Mouse (Mus musculus) heart, embryonic 16.5 days (tissue): ENCODE measurements around the gene Txndc15. TPM values are rescaled to one million over a fixed set of nuclear protein-coding genes. Genes with fewer than 3 reads are reported as not detected.

ENCODE experiments used
- ATAC-seq: fragments of 200-750 bp; cut with Nextera tagmentation; replicated peaks from 2 replicates; pipeline ENCODE4 v1.8.0; 2017; ENCODE audit warnings: moderate number of reproducible peaks; ENCODE audit not compliant: insufficient read depth, low FRiP score; ENCODE audit errors: extremely low read depth
- H3K27ac ChIP-seq: fragments of 300-500 bp; sonication (generic); 2 replicates; pipeline ENCODE4 v1.5.1; 2014; ENCODE audit warnings: mild to moderate bottlenecking, low read length, control low read depth, moderate library complexity
- H3K27me3 ChIP-seq: fragments of 300-500 bp; sonication (generic); 2 replicates; pipeline ENCODE4 v1.6.1; 2014; ENCODE audit warnings: low read length, mixed read lengths; ENCODE audit not compliant: control insufficient read depth, insufficient read depth
- H3K36me3 ChIP-seq: fragments of 300-500 bp; sonication (generic); 2 replicates; pipeline ENCODE4 v1.6.1; 2014; ENCODE audit not compliant: control insufficient read depth, insufficient read depth
- H3K4me1 ChIP-seq: fragments of 300-500 bp; sonication (generic); 2 replicates; pipeline ENCODE4 v1.6.1; 2014; ENCODE audit warnings: low read length, mixed read lengths; ENCODE audit not compliant: control insufficient read depth, insufficient read depth
- H3K4me2 ChIP-seq: fragments of 300-500 bp; sonication (generic); 2 replicates; pipeline ENCODE4 v1.6.1; 2014; ENCODE audit warnings: low read depth, mild to moderate bottlenecking, control low read depth, low read length
- H3K4me3 ChIP-seq: fragments of 300-500 bp; sonication (generic); 2 replicates; pipeline ENCODE4 v1.5.1; 2014; ENCODE audit warnings: mild to moderate bottlenecking, control low read depth, low read length
- H3K9ac ChIP-seq: fragments of 300-500 bp; sonication (generic); 2 replicates; pipeline ENCODE4 v1.6.1; 2014; ENCODE audit warnings: low read length, control low read depth
- H3K9me3 ChIP-seq: fragments of 300-500 bp; sonication (generic); replicated peaks from 2 replicates; pipeline ENCODE4 v1.6.1; 2016; ENCODE audit warnings: low read length; ENCODE audit not compliant: control insufficient read depth
- WGBS: fragments of 180-500 bp; shearing (Covaris S2); extraction: QIAGEN DNeasy Blood & Tissue Kit; methylation state at CpG from one replicate; pipeline ENCODE4 v1.1.7; 2014; 5-methylcytosine and 5-hydroxymethylcytosine counted together
- polyA plus RNA-seq: library from polyadenylated mRNA; unstranded; fragments of >200 nt; fragmentation: Nextera tagmentation; extraction: Ambion mirVana; gene quantifications from 2 replicates; pipeline ENCODE4 v1.2.1, GENCODE M21; 2015

Txndc15 gene
- polyA plus RNA-seq, 1 experiment from 2014 or later, result 73.4 TPM

GRCm38 (mm10) chr13:55721995-55722394 is 7.5 kb downstream of the Txndc15 start:
- no peaks in the 10 kb centered on the region for H3K4me1 ChIP-seq
- no peak overlapping the region for H3K4me2 ChIP-seq
- H3K27ac ChIP-seq, result no peak overlapping the region
- H3K36me3 ChIP-seq, result peaks cover 40% of the 10 kb centered on the region
- no peak overlapping the region for H3K4me3 ChIP-seq
- no peaks in the 10 kb centered on the region for H3K9me3 ChIP-seq
- no peaks in the 10 kb centered on the region for H3K27me3 ChIP-seq
- ATAC-seq, result no peak
- WGBS, result 83% methylated on average over 2 of the region's 2 CpGs
- H3K9ac ChIP-seq, result no peak overlapping the region

- peaks cover 13% of the 10 kb centered on the region for H3K36me3 ChIP-seq
- no peaks in the 10 kb centered on the region for H3K27me3 ChIP-seq
- 4% methylated on average over 4 of the region's 4 CpGs for WGBS
- ATAC-seq, result no peak
- H3K9me3 ChIP-seq, result no peaks in the 10 kb centered on the region
- no peaks in the 10 kb centered on the region for H3K4me1 ChIP-seq
- H3K4me3 ChIP-seq, result peak overlapping the region; percentile 66
- H3K9ac ChIP-seq, result peak overlapping the region; percentile 84
- H3K27ac ChIP-seq, result peak overlapping the region; percentile 97
- peak overlapping the region; percentile 72 for H3K4me2 ChIP-seq
Observed at GRCm38 (mm10) chr13:55726598-55727119, 12.2 kb downstream of the Txndc15 start.

- Histone ChIP-seq H3K4me1 (no peaks in the 10 kb centered on the region), H3K27me3 (no peaks in the 10 kb centered on the region), H3K27ac (peak within 1 kb of the TSS; percentile 97), H3K36me3 (peaks cover 12% of the 10 kb centered on the region), H3K9ac (peak within 1 kb of the TSS; percentile 84), H3K4me2 (peak within 1 kb of the TSS; percentile 72), H3K4me3 (peak within 1 kb of the TSS; percentile 66), H3K9me3 (no peaks in the 10 kb centered on the region)
- peak; percentile 91 for ATAC-seq
- 0% methylated on average over 67 of the region's 73 CpGs for WGBS
Observed at GRCm38 (mm10) chr13:55727120-55727838, 12.8 kb downstream of the Txndc15 start, which contains the start of gene Pcbd2. TSS of gene Pcbd2 (plus strand) at chr13:55727368.

GRCm38 (mm10) chr13:55727839-55728238 is 13.4 kb downstream of the Txndc15 start:
- peak; percentile 86 for ATAC-seq
- H3K4me1 ChIP-seq, result no peaks in the 10 kb centered on the region
- H3K27me3 ChIP-seq, result no peaks in the 10 kb centered on the region
- peak overlapping the region; percentile 84 for H3K9ac ChIP-seq
- H3K36me3 ChIP-seq, result peaks cover 12% of the 10 kb centered on the region
- H3K4me2 ChIP-seq, result peak overlapping the region; percentile 72
- H3K4me3 ChIP-seq, result peak overlapping the region; percentile 66
- whole genome bisulfite sequencing, result 3% methylated on average over 19 of the region's 19 CpGs
- H3K9me3 ChIP-seq, result no peaks in the 10 kb centered on the region
- H3K27ac ChIP-seq, result peak overlapping the region; percentile 97

GRCm38 (mm10) chr13:55730716-55731115 is 16.3 kb downstream of the Txndc15 start:
- no peak overlapping the region for H3K9ac ChIP-seq
- no peaks in the 10 kb centered on the region for H3K4me1 ChIP-seq
- ATAC-seq, result no peak
- H3K4me3 ChIP-seq, result no peak overlapping the region
- no peak overlapping the region for H3K27ac ChIP-seq
- H3K9me3 ChIP-seq, result no peaks in the 10 kb centered on the region
- no peaks in the 10 kb centered on the region for H3K27me3 ChIP-seq
- 89% methylated on average over 7 of the region's 7 CpGs for WGBS
- peaks cover under 1% of the 10 kb centered on the region; the same call in 1 of the 2 replicates for H3K36me3 ChIP-seq
- H3K4me2 ChIP-seq, result no peak overlapping the region

- Histone ChIP-seq H3K27ac (no peak overlapping the region), H3K4me1 (no peaks in the 10 kb centered on the region), H3K9ac (no peak overlapping the region), H3K9me3 (no peaks in the 10 kb centered on the region), H3K4me3 (no peak overlapping the region), H3K4me2 (no peak overlapping the region), H3K27me3 (no peaks in the 10 kb centered on the region), H3K36me3 (no peaks in the 10 kb centered on the region)
- 76% methylated on average over 2 of the region's 2 CpGs for WGBS
- ATAC-seq, result no peak
Observed at GRCm38 (mm10) chr13:55732121-55732520, 17.7 kb downstream of the Txndc15 start.

- no peaks in the 10 kb centered on the region for H3K27me3 ChIP-seq
- no peaks in the 10 kb centered on the region for H3K9me3 ChIP-seq
- H3K4me2 ChIP-seq, result no peak overlapping the region
- no peak overlapping the region for H3K9ac ChIP-seq
- H3K4me3 ChIP-seq, result no peak overlapping the region
- H3K36me3 ChIP-seq, result no peaks in the 10 kb centered on the region
- 82% methylated on average over 22 of the region's 22 CpGs for WGBS
- H3K27ac ChIP-seq, result no peak overlapping the region
- H3K4me1 ChIP-seq, result no peaks in the 10 kb centered on the region
- ATAC-seq, result no peak
Observed at GRCm38 (mm10) chr13:55733628-55734502, 19.4 kb downstream of the Txndc15 start.

- Histone ChIP-seq H3K27me3 (no peaks in the 10 kb centered on the region), H3K4me2 (no peak overlapping the region), H3K9me3 (no peaks in the 10 kb centered on the region), H3K4me3 (no peak overlapping the region), H3K4me1 (no peaks in the 10 kb centered on the region), H3K36me3 (no peaks in the 10 kb centered on the region), H3K9ac (no peak overlapping the region), H3K27ac (no peak overlapping the region)
- no peak for ATAC-seq
- 80% methylated on average over 8 of the region's 8 CpGs for WGBS
Observed at GRCm38 (mm10) chr13:55737885-55738284, 23.4 kb downstream of the Txndc15 start.

- Histone ChIP-seq H3K4me1 (no peaks in the 10 kb centered on the region), H3K27ac (no peak overlapping the region), H3K27me3 (no peaks in the 10 kb centered on the region), H3K9me3 (no peaks in the 10 kb centered on the region), H3K4me2 (no peak overlapping the region), H3K9ac (no peak overlapping the region), H3K36me3 (0 out of 2 replicates have a peak, but pooled peaks cover 4% of the 10 kb centered on the region), H3K4me3 (no peak overlapping the region)
- ATAC-seq, result no peak
- WGBS, result 59% methylated on average over 8 of the region's 8 CpGs
Observed at GRCm38 (mm10) chr13:55742306-55742705, 27.9 kb downstream of the Txndc15 start.
